Mouse (Mus musculus) kidney, adult 11 months (tissue): ENCODE data around the gene Snx11.
"Not testable (repeated sequence)": the region's sequence is repeated elsewhere in the genome, so short reads cannot be mapped to it uniquely, and the experiment has no call there.

Experiments
- DNase-seq: peaks from one replicate; pipeline ENCODE4 v3.0.0; 2022

Gene Snx11

DNA sequence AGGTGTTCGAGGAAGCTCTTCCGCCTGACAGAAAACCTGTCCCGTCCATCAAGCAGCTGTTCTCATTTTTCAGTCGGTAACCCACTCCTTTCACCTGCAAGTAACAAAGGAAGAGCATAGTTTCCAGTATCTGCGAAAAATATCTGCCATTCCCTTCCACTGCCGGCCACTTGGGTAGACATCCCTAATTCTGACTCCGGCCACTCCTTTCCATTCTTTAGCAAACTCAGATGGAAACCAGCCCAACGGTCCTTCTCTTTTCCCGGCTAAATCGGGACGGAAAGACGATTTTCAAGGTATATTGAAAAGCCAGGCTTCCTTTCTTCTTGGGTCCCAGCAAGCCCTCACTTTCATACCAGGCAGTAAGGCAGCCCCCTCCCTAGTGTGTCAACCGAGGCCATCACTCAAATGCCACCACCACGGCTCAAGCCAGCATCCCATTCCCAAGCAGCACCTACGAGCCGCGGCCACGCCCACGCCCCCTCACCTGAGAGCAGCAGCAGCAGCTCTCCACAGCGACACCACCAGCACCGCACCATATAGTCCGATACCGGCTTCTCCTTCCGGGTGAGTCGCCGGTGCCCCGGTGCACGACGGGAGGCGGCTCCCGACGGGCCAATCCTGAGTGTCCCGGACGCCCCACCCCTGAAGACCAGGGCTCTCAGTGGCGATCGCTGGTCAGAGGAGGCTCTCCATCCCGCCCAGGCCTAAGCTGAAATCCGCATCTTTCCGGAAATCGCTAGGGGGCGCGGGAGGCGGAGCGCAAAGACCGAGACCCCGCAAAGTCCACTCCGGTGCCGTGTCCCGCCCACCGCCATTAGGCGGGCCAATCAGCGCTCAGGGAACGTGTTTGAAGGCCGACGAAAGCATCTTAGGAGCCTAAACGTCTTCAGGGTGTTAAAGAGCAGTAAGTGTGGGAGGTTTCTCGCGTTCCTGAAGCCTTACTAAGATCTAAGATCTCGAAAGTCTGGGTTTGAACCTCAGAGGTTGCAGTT is at the start of gene Snx11:
TSS of gene Snx11 (minus strand) at position 592 of the 995 bp plus-strand sequence.
- DNase-seq: peak; percentile 100

DNA sequence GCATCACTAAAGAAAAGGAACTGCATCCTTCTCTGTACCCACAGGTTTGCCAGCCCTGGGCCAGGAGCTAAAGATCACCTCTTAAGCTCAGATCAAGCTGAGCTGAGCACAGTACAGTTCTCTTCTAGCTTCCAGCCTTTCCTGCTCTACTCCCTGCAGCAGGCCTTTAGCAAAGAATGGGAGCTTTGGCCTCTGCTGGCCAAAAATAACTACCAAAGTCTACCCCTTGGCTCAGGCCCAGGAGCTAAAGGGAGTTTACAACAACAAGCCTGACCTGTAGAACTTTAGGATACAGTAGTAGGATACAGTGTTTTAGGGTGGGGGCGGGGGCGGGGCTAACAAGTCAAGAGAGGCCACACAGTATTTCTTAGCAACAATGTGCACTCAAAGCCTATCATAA is 49.1 kb upstream of the Snx11 start:
- DNase-seq: peak; percentile 44

DNA sequence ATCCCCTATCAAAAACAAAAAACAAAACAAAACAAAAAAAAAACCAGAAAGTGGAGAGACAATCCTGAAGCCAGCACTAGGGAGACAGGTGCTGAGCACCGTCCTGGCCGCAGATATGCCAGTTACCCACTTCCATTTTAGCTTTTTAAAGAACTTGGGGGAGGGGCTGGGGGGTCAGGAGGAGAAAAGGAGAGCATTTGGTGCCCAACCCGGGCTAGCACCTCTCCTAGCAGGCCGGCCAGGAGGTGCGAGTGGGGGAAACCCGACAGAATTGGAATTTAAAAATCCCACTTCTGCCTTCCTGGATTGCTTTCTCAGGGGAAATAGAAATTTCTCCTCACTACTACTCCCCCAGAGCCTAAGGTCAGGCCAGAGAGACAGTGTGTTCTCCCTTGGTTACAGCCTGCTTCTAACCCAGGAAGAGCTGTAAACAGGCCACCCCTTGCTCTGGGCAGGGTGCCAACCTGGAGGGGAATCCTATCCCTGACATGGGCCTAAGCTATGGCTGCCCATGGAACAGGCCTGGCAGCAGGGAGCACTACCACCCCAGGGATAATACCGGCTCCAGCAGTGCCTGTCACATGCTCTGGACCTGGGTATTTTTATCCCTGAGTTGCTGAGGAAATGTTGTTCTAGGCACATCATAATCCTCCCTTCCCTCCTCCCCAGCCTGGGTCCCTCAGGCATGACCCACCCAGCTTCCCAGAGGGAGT is 47.6 kb upstream of the Snx11 start:
- DNase-seq: peak; percentile 63

DNA sequence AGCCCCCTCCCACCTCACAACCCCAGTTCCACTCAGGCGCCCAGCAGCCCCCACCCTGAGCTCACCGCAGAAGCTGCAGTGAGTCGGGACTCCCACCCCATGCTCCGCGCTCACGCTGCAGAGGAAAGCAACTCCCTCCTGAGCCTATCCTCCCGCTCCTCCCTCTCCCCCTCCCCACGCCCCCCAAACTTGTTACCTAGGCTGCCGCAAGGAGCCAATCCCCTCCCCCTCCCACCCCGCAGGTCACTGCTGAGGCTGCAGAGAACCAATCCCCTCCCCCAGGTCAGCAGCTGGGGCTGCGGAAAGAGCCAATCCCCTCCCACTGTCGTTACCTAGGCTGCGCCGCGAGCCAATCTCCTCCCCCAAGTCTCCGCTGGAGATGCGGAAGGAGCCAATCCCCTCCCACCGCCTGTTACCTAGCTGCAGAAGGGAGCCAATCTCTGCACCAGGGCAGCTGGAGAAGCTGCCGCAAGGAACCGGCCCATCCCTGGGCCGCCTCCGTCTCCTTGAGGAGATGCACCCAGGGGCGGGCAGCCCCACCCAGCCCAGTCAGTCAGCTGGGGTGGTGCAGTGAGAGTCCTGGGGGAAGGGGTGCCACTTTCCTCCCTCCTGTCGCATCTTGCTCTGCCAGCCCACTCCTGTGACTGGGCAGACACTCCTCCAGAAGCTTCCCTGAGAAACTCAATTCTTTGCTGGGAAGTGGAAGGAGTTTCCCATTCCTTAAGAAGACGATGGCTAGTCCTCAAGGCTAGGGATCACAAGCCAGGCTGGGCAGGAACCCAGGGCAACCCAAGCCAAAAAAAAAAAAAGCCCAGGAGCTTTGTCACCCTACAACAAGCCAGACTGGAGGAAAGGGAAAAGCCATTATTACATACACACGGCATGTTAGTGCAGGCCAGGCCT is 46.8 kb upstream of the Snx11 start:
- DNase-seq: peak; percentile 92

DNA sequence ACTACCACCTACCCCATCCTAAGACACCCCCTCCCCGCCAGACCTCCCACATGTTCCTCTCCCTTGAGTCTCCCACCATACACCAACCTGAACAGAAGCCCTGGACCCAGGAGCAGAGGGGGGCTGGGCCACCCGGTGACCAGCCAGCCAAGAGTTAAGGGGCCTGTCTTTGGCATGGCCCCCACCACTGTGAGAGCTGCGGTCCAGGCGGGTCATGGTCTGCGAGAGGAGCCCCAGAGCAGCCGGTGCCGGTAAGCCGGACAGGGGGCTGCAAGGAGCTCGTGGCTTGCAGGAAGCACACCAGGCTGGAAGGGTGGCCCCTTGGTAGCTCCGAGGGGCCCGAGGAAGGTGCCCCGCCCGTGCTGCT is 46.1 kb upstream of the Snx11 start:
- no peak for DNase-seq

DNA sequence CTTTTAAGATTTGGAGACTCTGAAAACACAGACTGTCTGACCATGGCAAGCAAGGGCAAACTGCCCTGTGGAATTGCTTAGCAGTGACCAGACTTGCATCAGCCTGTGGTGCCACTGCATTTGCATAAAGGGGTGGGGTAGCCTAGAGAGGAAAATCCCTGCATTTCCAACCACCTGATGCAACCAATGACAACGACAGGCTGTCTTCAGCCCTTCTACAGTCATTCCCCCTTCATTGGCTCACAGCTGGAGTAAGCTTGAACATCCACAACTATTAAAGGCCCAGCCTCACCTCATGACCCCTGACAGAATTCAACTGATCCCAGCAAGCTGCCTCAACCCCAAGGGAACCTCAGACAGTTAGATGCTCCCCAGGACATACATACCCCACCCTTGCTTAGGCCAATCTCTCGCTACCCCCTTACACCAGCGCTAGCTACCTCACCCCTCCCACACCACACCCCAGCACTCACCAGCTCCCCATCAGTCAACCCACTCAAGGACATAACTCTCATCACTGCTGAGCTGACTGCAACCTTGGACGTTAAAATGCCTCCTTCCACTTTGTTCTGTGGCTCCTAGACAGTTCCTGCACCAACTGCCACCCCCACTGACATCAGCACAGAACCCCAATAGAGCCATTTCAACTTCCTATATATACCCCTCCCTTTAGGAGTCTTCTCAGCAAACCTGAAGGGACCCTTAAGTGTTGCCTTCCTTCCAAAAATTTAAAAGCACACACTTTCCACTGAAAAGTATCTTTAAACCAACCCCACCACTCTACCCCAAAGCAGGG is 45.5 kb upstream of the Snx11 start:
- peak; percentile 45 for DNase-seq

DNA sequence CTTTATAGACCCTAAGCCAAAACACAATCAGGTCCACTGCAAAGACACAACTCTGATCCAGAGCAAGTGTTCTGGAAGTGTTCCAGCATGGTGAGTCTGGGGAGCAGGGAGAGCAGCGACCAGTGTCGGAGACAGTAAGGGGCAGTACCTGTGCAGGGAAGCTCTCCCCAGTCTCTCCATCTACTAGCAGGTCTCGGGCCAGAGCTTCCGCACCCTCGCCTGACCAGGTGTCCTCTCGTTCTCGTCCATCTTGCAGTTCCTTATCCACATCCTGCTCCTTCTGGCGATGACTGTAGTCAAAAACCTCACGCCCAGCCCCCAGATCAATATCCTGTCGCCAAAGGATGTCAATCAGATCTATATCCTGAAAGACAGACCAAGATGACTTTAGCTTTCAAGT is 44.6 kb upstream of the Snx11 start:
- DNase-seq: no peak

DNA sequence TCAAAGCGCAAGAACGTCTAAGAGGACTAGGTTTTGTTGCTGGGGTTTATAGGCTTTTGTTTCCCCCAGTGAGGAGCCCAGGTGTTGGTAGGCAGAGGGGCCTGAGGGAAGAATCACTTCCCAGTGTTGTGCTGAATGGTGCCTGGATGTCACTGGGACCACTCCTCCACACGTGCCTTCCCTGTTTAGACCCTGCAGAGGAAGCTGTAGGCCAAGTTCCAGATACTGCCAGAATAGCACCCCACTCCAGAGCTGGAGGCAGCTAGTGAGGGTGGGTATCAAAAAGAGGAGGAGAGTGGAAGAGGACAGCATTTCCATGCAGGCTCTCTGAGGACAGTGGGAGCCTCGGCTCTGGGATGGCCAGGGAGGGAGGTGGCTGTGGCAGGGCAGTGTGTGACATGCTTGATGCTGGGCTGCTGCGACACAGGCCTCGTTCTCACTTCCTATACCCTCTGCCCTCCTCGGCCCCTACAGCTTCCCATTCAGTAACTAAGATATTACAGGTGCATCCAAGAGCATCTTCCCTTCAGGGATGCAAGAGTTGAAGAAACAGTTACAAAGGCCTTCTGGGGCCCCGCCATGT is 40.9 kb upstream of the Snx11 start:
- DNase-seq: no peak

DNA sequence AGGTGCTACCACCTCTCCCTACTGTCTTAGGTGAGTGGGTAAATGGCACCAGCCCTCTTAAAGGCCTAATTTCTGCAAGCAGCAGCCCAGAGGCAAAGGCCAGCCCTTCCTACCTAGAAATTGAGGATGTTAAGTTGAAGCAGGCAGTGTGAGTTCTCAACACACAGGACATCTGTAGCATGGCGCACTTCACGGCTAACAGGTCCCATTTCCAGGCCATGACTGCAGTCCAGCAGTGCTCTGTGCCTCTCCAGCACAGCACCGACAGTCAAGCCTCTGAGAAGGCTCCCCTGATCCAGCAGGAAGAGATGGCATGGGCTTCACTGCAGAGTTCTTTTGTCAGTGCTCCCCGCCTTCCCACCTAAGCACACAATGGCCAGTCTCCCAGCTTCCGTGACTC is 39.6 kb upstream of the Snx11 start:
- DNase-seq: no peak

DNA sequence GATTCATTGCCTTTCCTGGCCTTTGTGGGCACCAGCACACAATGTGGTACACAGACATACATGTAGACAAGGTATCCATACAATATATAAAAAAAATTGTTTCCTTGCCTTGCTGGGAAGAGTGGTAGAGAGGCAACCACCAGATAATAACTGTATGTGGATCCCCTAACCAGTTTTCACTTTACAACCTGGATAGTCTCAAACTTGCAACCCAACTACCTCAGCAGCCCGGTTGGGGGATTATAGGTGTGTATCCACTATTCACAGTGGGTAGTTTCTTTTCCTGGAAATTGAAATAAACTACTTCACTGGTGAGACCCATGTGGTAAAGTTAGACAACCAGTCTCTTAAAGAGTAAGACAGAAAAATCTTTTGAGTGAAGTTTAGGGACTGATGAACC is 39.1 kb upstream of the Snx11 start:
- DNase-seq: no peak

DNA sequence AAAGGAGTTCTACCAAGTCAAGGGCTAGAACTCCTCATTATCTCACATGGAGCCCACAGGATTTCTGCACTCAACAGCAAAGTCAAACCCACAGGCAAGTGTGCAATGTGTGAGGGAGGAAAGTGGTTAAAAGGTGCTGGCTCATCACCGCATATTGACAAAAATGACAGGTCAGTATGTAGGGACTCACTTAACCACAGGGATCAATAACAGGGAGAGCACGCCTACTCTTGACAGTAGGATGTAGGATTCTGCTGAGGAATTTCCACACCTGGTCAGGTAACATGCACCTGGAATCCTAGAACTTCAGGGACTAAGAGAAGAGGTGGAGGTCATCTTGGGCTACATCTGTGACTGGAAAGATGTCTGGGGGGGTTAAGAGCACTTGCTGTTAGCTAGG is 38.5 kb upstream of the Snx11 start:
- DNase-seq: no peak

DNA sequence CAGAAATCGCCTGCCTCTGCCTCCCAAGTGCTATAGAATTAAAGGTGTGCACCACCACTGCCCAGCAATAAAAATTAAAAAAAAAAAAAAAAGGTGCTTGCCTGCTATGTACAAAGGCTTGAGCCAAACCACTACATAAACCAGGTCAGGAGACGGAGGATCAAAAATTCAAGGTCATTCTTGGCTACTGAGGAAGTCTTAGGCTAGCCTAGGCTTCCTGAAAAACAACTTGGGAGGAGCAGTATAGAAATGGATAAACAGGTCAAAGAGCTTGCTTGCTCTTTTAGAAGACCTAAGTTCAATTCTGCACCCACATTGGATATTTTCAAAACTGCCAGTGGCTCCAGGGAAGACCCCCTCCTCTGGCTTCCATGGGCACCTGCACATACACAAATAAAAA is 37.1 kb upstream of the Snx11 start:
- DNase-seq: no peak

DNA sequence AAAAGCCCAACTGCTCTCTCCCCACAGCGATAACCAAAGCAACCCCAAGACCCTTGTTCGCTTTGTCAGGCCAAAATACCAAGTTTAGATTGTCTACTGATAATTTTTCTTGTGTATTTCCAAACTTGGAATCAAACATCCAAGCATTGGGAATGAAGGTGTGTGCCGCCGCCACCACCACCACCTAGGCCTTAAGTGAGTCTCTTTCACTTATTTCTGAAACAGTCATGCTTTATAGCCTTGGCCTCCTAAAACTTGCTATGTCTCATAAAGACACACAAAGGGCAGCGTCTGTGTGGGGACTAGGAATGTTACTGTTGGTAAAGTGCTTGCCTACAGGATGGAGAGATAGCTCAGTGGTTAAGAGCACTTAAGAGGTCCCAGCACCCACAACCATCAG is 36.6 kb upstream of the Snx11 start:
- no peak for DNase-seq

DNA sequence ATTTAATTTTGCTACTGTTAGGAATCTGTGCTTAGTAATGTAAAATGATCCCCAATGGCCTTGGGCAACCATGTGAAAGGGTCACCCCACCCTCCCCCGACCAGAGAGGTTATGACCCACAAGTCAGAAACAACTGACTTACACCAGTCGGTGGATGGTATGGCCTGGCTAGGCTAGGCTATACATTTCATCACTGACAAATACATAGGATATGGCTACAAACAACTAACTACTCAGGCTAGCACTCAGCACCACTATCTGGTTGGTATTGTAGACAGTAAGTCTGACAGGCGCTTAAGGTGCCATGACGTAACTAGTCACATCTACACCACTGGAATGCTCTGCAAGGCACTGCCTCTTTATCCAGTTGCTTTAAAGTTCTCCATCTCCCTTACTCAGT is 36.1 kb upstream of the Snx11 start:
- DNase-seq: no peak

DNA sequence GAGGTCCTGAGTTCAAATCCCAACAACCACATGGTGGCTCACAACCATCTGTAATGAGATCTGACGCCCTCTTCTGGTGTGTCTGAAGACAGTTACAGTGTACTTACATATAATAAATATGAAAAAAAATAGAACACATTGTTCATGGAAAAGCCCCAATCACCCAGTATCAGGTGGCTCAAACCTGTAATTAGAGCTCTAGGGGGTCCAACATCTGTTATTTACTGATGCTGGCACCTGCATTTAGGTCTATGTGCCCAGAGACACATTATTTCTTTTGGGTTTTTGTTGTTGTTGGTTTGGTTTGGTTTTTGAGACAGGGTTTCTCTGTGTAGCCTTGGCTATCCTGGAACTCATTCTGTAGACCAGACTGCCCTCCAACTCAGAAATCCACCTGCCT is 33.8 kb upstream of the Snx11 start:
- not testable (repeated sequence) for DNase-seq

DNA sequence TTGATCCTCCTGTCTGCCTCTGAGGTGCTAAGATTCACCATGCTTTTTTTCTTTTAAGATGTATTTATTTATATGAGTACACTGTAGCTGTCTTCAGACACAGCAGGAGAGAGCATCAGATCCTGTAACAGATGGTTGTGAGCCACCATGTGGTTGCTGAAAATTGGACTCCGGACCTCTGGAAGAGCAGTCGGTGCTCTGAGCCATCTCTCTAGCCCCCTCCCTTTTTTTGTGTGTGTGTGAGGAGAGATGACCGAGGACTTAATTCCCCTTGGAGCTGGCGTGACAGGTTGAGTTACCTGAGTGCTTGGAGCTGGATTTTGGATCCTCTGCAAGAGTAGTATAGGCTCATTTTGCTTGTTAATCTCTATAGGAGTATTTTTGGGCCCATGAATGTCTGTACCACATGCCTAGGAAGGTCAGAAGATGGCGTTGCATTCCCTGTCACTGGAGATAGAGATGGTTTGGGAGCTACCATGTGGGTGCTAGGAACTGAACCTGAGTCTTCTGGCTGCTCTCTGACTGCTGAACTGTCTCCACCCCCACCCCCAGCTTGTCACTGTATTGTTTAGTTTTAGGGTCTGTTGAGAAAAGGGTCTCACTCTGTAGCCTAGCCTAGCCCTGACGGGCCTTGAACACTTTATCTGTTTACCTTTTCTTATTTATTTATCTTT is 32.3 kb upstream of the Snx11 start:
- no peak for DNase-seq

DNA sequence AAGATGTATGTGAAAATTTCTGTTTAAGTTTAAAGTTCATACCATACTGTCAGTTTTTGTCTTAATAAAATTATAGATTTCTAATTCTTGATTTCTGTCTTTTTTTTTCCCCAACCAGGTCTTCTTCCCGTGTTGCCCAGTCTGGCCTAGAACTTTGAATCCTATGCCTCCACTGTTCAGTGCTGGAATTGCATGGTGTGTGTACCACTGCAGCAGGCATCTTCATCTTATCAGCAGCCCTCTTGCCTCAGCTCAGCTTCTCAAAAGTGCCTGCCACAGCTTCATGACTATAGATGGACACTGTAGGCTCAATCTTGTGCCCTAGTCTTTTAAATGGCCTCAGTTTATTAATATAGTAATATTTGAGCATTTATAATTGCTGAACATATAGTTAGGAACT is 30.7 kb upstream of the Snx11 start:
- DNase-seq: no peak

DNA sequence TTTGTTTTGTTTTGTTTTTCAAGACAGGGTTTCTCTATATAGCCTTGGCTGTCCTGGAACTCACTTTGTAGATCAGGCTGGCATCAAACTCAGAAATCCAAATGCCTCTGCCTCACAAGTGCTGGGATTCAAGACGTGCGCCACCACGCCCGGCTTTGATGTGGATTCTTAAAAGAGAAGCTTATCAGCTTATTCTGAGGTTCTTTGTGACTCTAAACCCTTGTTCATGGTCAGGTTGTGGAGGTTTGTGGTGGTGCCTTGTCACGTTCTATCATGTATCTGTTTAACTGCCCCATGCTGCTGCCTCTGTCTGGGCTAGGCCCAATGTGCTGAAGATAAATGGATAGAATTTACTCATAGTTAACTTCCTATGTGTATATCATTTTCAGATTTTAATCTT is 28.2 kb upstream of the Snx11 start:
- no peak for DNase-seq

DNA sequence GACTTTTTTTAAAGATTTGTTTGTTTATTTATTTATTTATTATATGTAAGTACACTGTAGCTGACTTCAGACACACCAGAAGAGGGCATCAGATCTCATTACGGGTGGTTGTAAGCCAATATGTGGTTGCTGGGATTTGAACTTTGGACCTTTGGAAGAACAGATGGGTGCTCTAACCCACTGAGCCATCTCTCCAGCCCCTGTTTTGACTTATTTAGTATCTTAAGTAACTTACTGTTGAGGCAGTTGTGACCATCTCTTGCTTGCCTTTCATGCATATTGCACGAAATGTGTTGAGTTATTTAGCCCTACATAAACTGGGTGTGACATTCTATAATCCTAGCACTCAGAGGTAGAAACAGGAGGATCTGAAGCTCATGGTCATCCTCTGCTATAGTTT is 22.2 kb upstream of the Snx11 start:
- no peak for DNase-seq

DNA sequence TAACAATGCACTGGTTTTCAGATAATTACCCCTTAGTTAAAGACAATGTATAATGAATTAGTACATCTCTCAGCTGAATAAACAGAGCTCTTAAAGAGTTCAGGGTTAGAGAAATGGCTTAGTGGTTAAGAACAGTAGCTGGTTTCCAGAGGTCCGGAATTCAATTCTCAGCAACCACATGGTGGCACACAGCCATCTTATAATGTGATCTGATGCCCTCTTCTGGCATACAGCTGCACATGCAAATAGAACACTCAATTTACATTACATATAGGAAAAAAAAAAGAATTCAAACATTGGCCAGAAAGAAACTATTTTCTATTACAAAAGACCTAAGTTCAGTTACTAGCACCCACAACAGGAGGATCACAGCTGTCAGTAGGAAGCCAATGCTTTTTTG is 19.2 kb upstream of the Snx11 start:
- DNase-seq: no peak

DNA sequence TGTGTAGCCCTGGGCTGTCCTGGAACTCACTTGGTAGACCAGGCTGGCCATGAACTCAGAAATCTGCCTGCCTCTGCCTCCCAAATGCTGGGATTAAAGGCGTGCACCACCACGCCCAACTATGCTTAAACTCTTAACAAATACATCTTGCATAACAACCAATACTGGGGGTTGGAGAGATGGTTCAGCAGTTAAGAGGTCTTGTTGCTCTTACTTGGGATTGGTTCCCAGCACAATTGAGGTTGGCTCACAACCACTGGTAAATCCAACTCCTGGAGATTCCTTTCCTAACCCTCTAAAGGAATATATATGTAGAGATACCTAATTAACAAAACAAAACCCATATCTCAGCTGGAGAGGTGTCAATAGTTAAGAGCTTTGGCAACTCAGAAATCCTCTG is 18.7 kb upstream of the Snx11 start:
- DNase-seq: no peak
